Mouse (Mus musculus) heart, adult 2 months (tissue): ENCODE data around the gene Mecom. TPM values are rescaled to one million over a fixed set of nuclear protein-coding genes. Genes with fewer than 3 reads are reported as not detected.
A peak's percentile ranks its signal among the peaks of the same experiment; 100 is the strongest.
"Not testable (repeated sequence)": the region's sequence is repeated elsewhere in the genome, so short reads cannot be mapped to it uniquely, and the experiment has no call there.

ENCODE experiments used
- DNase-seq, 2 experiments: peaks; one replicate each; pipeline ENCODE4 v3.0.0; 2021
- H3K27ac ChIP-seq: fragments of 200-600 bp; 2 replicates; pipeline ENCODE4 v1.8.1; 2022
- H3K27me3 ChIP-seq: fragments of 200-500 bp; 2 replicates; pipeline ENCODE4 v1.6.1; 2012; ENCODE audit warnings: mild to moderate bottlenecking, low read length, inconsistent platforms, mixed read lengths; ENCODE audit not compliant: control insufficient read depth, insufficient read depth
- H3K36me3 ChIP-seq: fragments of 200-500 bp; 2 replicates; pipeline ENCODE4 v1.6.1; 2012; ENCODE audit warnings: low read length, inconsistent platforms; ENCODE audit not compliant: control insufficient read depth, insufficient read depth
- H3K4me1 ChIP-seq: fragments of 200-500 bp; 2 replicates; pipeline ENCODE4 v1.6.1; 2011; ENCODE audit warnings: low read length; ENCODE audit not compliant: control insufficient read depth, insufficient read depth
- H3K4me3 ChIP-seq: fragments of 200-600 bp; 2 replicates; pipeline ENCODE4 v1.8.1; 2022
- H3K79me2 ChIP-seq: fragments of 200-500 bp; replicated peaks from 2 replicates; pipeline ENCODE4 v1.6.1; 2012; ENCODE audit warnings: mild to moderate bottlenecking, inconsistent platforms, low read length, moderate library complexity, mixed read lengths; ENCODE audit not compliant: control insufficient read depth, insufficient read depth
- H3K9ac ChIP-seq: fragments of 200-500 bp; 2 replicates; pipeline ENCODE4 v1.6.1; 2012; ENCODE audit warnings: low read depth, mild to moderate bottlenecking, control low read depth, inconsistent platforms, low read length, mixed read lengths
- CTCF ChIP-seq: fragments of 200-600 bp; IDR thresholded peaks from 2 replicates; pipeline ENCODE4 v1.8.1; 2022; ENCODE audit warnings: antibody characterized with exemption, mild to moderate bottlenecking, moderate library complexity
- EP300 ChIP-seq: fragments of 200-500 bp; IDR thresholded peaks from 2 replicates; pipeline ENCODE4 v1.6.1; 2011; ENCODE audit warnings: low read depth, low read length, control low read depth; ENCODE audit not compliant: insufficient read depth
- POLR2A ChIP-seq: fragments of 200-500 bp; IDR thresholded peaks from 2 replicates; pipeline ENCODE4 v1.6.1; 2011; ENCODE audit warnings: mild to moderate bottlenecking, low read depth, low read length, control low read depth; ENCODE audit not compliant: insufficient read depth
- WGBS: fragments of 180-500 bp; shearing (Covaris S2); methylation state at CpG from one replicate; pipeline ENCODE4 v1.1.7; 2018; 5-methylcytosine and 5-hydroxymethylcytosine counted together
- intact Hi-C: fragments of 180-260 bp; cut with DNase I; formaldehyde crosslinking; loops from one replicate; pipeline ENCODE4 v1.15.1; 2025
- polyA plus RNA-seq: library from polyadenylated mRNA; depleted of rRNA; stranded (reverse); fragments of >200 nt; gene quantifications from 2 replicates; pipeline ENCODE4 v1.2.3, GENCODE M21; 2012
- total RNA-seq, 2 experiments: library from RNA; stranded (reverse); gene quantifications; 2 replicates each; pipeline ENCODE4 v1.2.3; 2021

Mecom gene
- total and polyA plus RNA-seq, 3 experiments, result 5.2 to 18.6 (median 12.5) TPM

GRCm38 (mm10) chr3:30243776-30244275 is 304.0 kb downstream of the Mecom start:
- Histone ChIP-seq H3K79me2 (no peaks in the 10 kb centered on the region), H3K4me1 (peaks cover 6% of the 10 kb centered on the region), H3K27me3 (no peaks in the 10 kb centered on the region), H3K36me3 (peaks cover 6% of the 10 kb centered on the region), H3K4me3 (no peak overlapping the region), H3K27ac (peak overlapping the region; percentile 75), H3K9ac (0 out of 2 replicates have a peak overlapping the region, but pooled peaks have one; percentile 9)
- DNase-seq, result no peak
- TF ChIP-seq CTCF (no peak), EP300 (no peak), POLR2A (no peak)
- intact Hi-C loops, result loop anchor here (2.0 to 10.0 kb wide), 3 partner anchors 139 to 271 kb away; no protein-coding TSS in a partner anchor
- 29% methylated on average over 8 of the region's 8 CpGs for WGBS

GRCm38 (mm10) chr3:30239416-30239815 is 308.4 kb downstream of the Mecom start:
- WGBS, result 72% methylated on average over 1 of the region's 1 CpGs
- Histone ChIP-seq H3K4me3 (no peak overlapping the region), H3K4me1 (no peaks in the 10 kb centered on the region; the same call in 1 of the 2 replicates), H3K36me3 (peaks cover 2% of the 10 kb centered on the region), H3K9ac (no peak overlapping the region), H3K27me3 (no peaks in the 10 kb centered on the region), H3K27ac (no peak overlapping the region), H3K79me2 (no peaks in the 10 kb centered on the region)
- no peak for DNase-seq
- no peak for TF ChIP-seq CTCF
- no peak for TF ChIP-seq POLR2A
- TF ChIP-seq EP300, result no peak
- intact Hi-C loops, result no loop called here

- Histone ChIP-seq H3K9ac (no peak overlapping the region), H3K27me3 (no peaks in the 10 kb centered on the region), H3K4me1 (no peaks in the 10 kb centered on the region), H3K4me3 (no peak overlapping the region), H3K27ac (no peak overlapping the region), H3K36me3 (no peaks in the 10 kb centered on the region), H3K79me2 (no peaks in the 10 kb centered on the region)
- DNase-seq, result no peak
- WGBS, result 85% methylated on average over 5 of the region's 5 CpGs
- intact Hi-C loops, result no loop called here
- TF ChIP-seq CTCF (no peak), POLR2A (no peak), EP300 (no peak)
Measured at GRCm38 (mm10) chr3:30237493-30237892, 310.3 kb downstream of the Mecom start.

- 73% methylated on average over 1 of the region's 1 CpGs for WGBS
- H3K27me3 ChIP-seq, result no peaks in the 10 kb centered on the region
- no peak for DNase-seq
- no peak overlapping the region for H3K4me3 ChIP-seq
- no peak overlapping the region for H3K9ac ChIP-seq
- no peak for TF ChIP-seq CTCF
- TF ChIP-seq POLR2A, result no peak
- TF ChIP-seq EP300, result no peak
- intact Hi-C loops, result no loop called here
- no peaks in the 10 kb centered on the region for H3K79me2 ChIP-seq
- no peaks in the 10 kb centered on the region for H3K36me3 ChIP-seq
- no peaks in the 10 kb centered on the region for H3K4me1 ChIP-seq
- H3K27ac ChIP-seq, result no peak overlapping the region
Measured at GRCm38 (mm10) chr3:30234018-30234417, 313.8 kb downstream of the Mecom start.

GRCm38 (mm10) chr3:30227964-30228670 is 319.7 kb downstream of the Mecom start:
- Histone ChIP-seq H3K4me1 (no peaks in the 10 kb centered on the region), H3K4me3 (no peak overlapping the region), H3K36me3 (no peaks in the 10 kb centered on the region), H3K27ac (no peak overlapping the region), H3K27me3 (no peaks in the 10 kb centered on the region), H3K79me2 (no peaks in the 10 kb centered on the region), H3K9ac (no peak overlapping the region)
- TF ChIP-seq CTCF, result no peak
- TF ChIP-seq EP300, result no peak
- no peak for TF ChIP-seq POLR2A
- 77% methylated on average over 12 of the region's 12 CpGs for WGBS
- intact Hi-C loops, result no loop called here
- no peak for DNase-seq

- H3K4me3 ChIP-seq, result no peak overlapping the region
- H3K27ac ChIP-seq, result no peak overlapping the region
- no peaks in the 10 kb centered on the region for H3K79me2 ChIP-seq
- intact Hi-C loops, result no loop called here
- WGBS, result 59% methylated on average over 13 of the region's 13 CpGs
- no peak overlapping the region for H3K9ac ChIP-seq
- H3K4me1 ChIP-seq, result no peaks in the 10 kb centered on the region
- DNase-seq, result no peak
- H3K27me3 ChIP-seq, result no peaks in the 10 kb centered on the region
- H3K36me3 ChIP-seq, result no peaks in the 10 kb centered on the region
- TF ChIP-seq EP300 (no peak), POLR2A (no peak), CTCF (no peak)
Measured at GRCm38 (mm10) chr3:30226928-30227370, 320.9 kb downstream of the Mecom start.

- intact Hi-C loops, H3K27ac ChIP-seq, DNase-seq, H3K4me3 ChIP-seq, H3K27me3 ChIP-seq, H3K4me1 ChIP-seq, H3K9ac ChIP-seq, H3K79me2 ChIP-seq, H3K36me3 ChIP-seq: not testable (repeated sequence)
- 85% methylated on average over 6 of the region's 6 CpGs for WGBS
Measured at GRCm38 (mm10) chr3:30225200-30225599, 322.6 kb downstream of the Mecom start.
